Mouse (Mus musculus) adrenal gland, adult 8-10 months (tissue): ENCODE measurements at regions not wholly inside any gene's neighbourhood (a gene's known extent, or its start where the extent isn't known, plus 50 kb on each side); places are given as distances from the start of the nearest gene placed in this dataset.

ENCODE experiments used
- DNase-seq: peaks from one replicate; pipeline ENCODE4 v3.0.0; 2022

DNA sequence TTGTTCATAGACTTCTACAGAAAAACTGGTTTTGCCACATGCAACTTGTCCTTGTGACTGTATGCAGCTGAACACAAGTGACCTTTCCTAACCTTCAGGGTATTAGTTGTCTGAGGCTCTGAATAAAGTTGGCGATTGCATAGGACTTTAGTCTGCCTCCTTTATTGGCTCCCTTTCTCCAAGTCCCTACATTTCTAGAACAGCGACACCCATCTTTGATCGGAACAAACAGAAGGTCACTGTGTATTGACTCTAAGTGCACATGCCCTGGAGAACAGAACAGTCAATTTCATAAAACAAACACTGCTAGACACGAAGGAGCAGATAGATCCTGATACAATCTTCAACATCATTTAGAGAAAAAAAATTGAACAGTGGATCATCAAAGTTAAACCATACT is 60.2 kb upstream of the Rbms3 start:
- DNase-seq, result no peak
